Mouse (Mus musculus) gastrocnemius, adult 2 months (tissue): Measurements from ENCODE around the gene Foxk2. TPM values are rescaled to one million over a fixed set of nuclear protein-coding genes. Genes with fewer than 3 reads are reported as not detected.
A peak's percentile ranks its signal among the peaks of the same experiment; 100 is the strongest.

Experiments
- DNase-seq: peaks from one replicate; pipeline ENCODE4 v3.0.0; 2022
- H3K27ac ChIP-seq: fragments of 200-600 bp; 2 replicates; pipeline ENCODE4 v1.8.1; 2022; ENCODE audit warnings: mild to moderate bottlenecking
- H3K4me3 ChIP-seq: fragments of 200-600 bp; 2 replicates; pipeline ENCODE4 v1.8.1; 2022; ENCODE audit warnings: mild to moderate bottlenecking, moderate library complexity
- CTCF ChIP-seq: fragments of 200-600 bp; IDR thresholded peaks from 2 replicates; pipeline ENCODE4 v1.8.1; 2022; ENCODE audit warnings: antibody characterized with exemption, mild to moderate bottlenecking, moderate library complexity
- intact Hi-C: fragments of 180-260 bp; cut with DNase I; formaldehyde crosslinking; loops from one replicate; pipeline ENCODE4 v1.15.1; 2025
- total RNA-seq, 2 experiments: library from RNA; stranded (reverse); gene quantifications; 2 replicates each; pipeline ENCODE4 v1.2.3; 2021

Foxk2 gene
- total RNA-seq, 2 experiments from 2014 or later = 30.1 to 32.9 TPM

GRCm38 (mm10) chr11:121235475-121236238 lies 24.1 kb upstream of the Foxk2 start:
- peak; percentile 58 for TF ChIP-seq CTCF
- intact Hi-C loops = loop anchor here (5.0 kb wide), 1 partner anchor 117 kb away; the partner anchor contains the start of gene Wdr45b
- Histone ChIP-seq H3K4me3 (peak overlapping the region; percentile 86), H3K27ac (peak overlapping the region; percentile 100)
- DNase-seq = peak; percentile 35

- intact Hi-C loops = loop anchor here (1.0 to 5.0 kb wide), 2 partner anchors 23 to 116 kb away; partner anchors contain the start of genes Foxk2 and Wdr45b
- H3K4me3 ChIP-seq = peak within 1 kb of the TSS; percentile 86
- peak; percentile 62 for TF ChIP-seq CTCF
- H3K27ac ChIP-seq = peak within 1 kb of the TSS; percentile 100
- DNase-seq = peak; percentile 99
These were observed 23.0 kb upstream of the Foxk2 start, which contains the start of gene Narf for GRCm38 (mm10) chr11:121236564-121237344. Narf (plus strand) TSS chr11:121237253.

GRCm38 (mm10) chr11:121237345-121238128 lies 22.3 kb upstream of the Foxk2 start:
- peak; percentile 53 for TF ChIP-seq CTCF
- Histone ChIP-seq H3K27ac (peak overlapping the region; percentile 100), H3K4me3 (peak overlapping the region; percentile 86)
- DNase-seq = no peak
- intact Hi-C loops = loop anchor here (1.0 to 5.0 kb wide), 2 partner anchors 22 to 115 kb away; partner anchors contain the start of genes Foxk2 and Wdr45b

GRCm38 (mm10) chr11:121239669-121240068 lies 20.1 kb upstream of the Foxk2 start:
- no peak for DNase-seq
- no peak for TF ChIP-seq CTCF
- intact Hi-C loops = loop anchor here (5.0 kb wide), 1 partner anchor 113 kb away; the partner anchor contains the start of gene Wdr45b
- peak overlapping the region; percentile 16; the same call in 1 of the 2 replicates for H3K27ac ChIP-seq
- no peak overlapping the region for H3K4me3 ChIP-seq

- DNase-seq = no peak
- Histone ChIP-seq H3K4me3 (no peak overlapping the region), H3K27ac (no peak overlapping the region)
- intact Hi-C loops = no loop called here
- TF ChIP-seq CTCF = no peak
These were observed 9.6 kb upstream of the Foxk2 start for GRCm38 (mm10) chr11:121250196-121250595.

- peak overlapping the region; percentile 98 for H3K4me3 ChIP-seq
- peak overlapping the region; percentile 88 for H3K27ac ChIP-seq
- no peak for TF ChIP-seq CTCF
- intact Hi-C loops = no loop called here
- DNase-seq = peak; percentile 62
These were observed 569 bp downstream of the Foxk2 start for GRCm38 (mm10) chr11:121260211-121260906.

- TF ChIP-seq CTCF = no peak
- no peak for DNase-seq
- intact Hi-C loops = no loop called here
These were observed 1.3 kb downstream of the Foxk2 start for GRCm38 (mm10) chr11:121261074-121261473.

GRCm38 (mm10) chr11:121277516-121277915 lies 17.7 kb downstream of the Foxk2 start:
- DNase-seq = no peak
- no peak for TF ChIP-seq CTCF
- intact Hi-C loops = no loop called here
- Histone ChIP-seq H3K27ac (no peak overlapping the region), H3K4me3 (no peak overlapping the region)

More at GRCm38 (mm10) chr11:121261074-121261473, 1.3 kb downstream of the Foxk2 start:
- peak overlapping the region; percentile 88; the same call in 1 of the 2 replicates for H3K27ac ChIP-seq
- H3K4me3 ChIP-seq = peak overlapping the region; percentile 98

- Histone ChIP-seq H3K27ac (no peak overlapping the region), H3K4me3 (no peak overlapping the region)
- TF ChIP-seq CTCF = no peak
- intact Hi-C loops = no loop called here
- DNase-seq = no peak
These were observed 18.2 kb downstream of the Foxk2 start for GRCm38 (mm10) chr11:121278011-121278410.

GRCm38 (mm10) chr11:121282911-121283310 lies 23.1 kb downstream of the Foxk2 start:
- intact Hi-C loops = no loop called here
- no peak for DNase-seq
- Histone ChIP-seq H3K27ac (peak overlapping the region; percentile 61), H3K4me3 (0 out of 2 replicates have a peak overlapping the region, but pooled peaks have one; percentile 13)
- TF ChIP-seq CTCF = no peak

GRCm38 (mm10) chr11:121289859-121290258 lies 30.1 kb downstream of the Foxk2 start:
- TF ChIP-seq CTCF = peak; percentile 37
- H3K27ac ChIP-seq = no peak overlapping the region
- H3K4me3 ChIP-seq = no peak overlapping the region
- no peak for DNase-seq
- intact Hi-C loops = loop anchor here (5.0 kb wide), 1 partner anchor 42 kb away; no protein-coding TSS in a partner anchor
